Mouse (Mus musculus) heart, adult 2 months (tissue): ENCODE measurements around the gene Dcst1. TPM values are rescaled to one million over a fixed set of nuclear protein-coding genes. Genes with fewer than 3 reads are reported as not detected.

Experiments
- DNase-seq, 2 experiments: peaks; one replicate each; pipeline ENCODE4 v3.0.0; 2021
- H3K27ac ChIP-seq: fragments of 200-600 bp; 2 replicates; pipeline ENCODE4 v1.8.1; 2022
- H3K27me3 ChIP-seq: fragments of 200-500 bp; 2 replicates; pipeline ENCODE4 v1.6.1; 2012; ENCODE audit warnings: mild to moderate bottlenecking, low read length, inconsistent platforms, mixed read lengths; ENCODE audit not compliant: control insufficient read depth, insufficient read depth
- H3K36me3 ChIP-seq: fragments of 200-500 bp; 2 replicates; pipeline ENCODE4 v1.6.1; 2012; ENCODE audit warnings: low read length, inconsistent platforms; ENCODE audit not compliant: control insufficient read depth, insufficient read depth
- H3K4me1 ChIP-seq: fragments of 200-500 bp; 2 replicates; pipeline ENCODE4 v1.6.1; 2011; ENCODE audit warnings: low read length; ENCODE audit not compliant: control insufficient read depth, insufficient read depth
- H3K4me3 ChIP-seq: fragments of 200-600 bp; 2 replicates; pipeline ENCODE4 v1.8.1; 2022
- H3K79me2 ChIP-seq: fragments of 200-500 bp; replicated peaks from 2 replicates; pipeline ENCODE4 v1.6.1; 2012; ENCODE audit warnings: mild to moderate bottlenecking, inconsistent platforms, low read length, moderate library complexity, mixed read lengths; ENCODE audit not compliant: control insufficient read depth, insufficient read depth
- H3K9ac ChIP-seq: fragments of 200-500 bp; 2 replicates; pipeline ENCODE4 v1.6.1; 2012; ENCODE audit warnings: low read depth, mild to moderate bottlenecking, control low read depth, inconsistent platforms, low read length, mixed read lengths
- CTCF ChIP-seq: fragments of 200-600 bp; IDR thresholded peaks from 2 replicates; pipeline ENCODE4 v1.8.1; 2022; ENCODE audit warnings: antibody characterized with exemption, mild to moderate bottlenecking, moderate library complexity
- EP300 ChIP-seq: fragments of 200-500 bp; IDR thresholded peaks from 2 replicates; pipeline ENCODE4 v1.6.1; 2011; ENCODE audit warnings: low read depth, low read length, control low read depth; ENCODE audit not compliant: insufficient read depth
- POLR2A ChIP-seq: fragments of 200-500 bp; IDR thresholded peaks from 2 replicates; pipeline ENCODE4 v1.6.1; 2011; ENCODE audit warnings: mild to moderate bottlenecking, low read depth, low read length, control low read depth; ENCODE audit not compliant: insufficient read depth
- WGBS: fragments of 180-500 bp; shearing (Covaris S2); methylation state at CpG from one replicate; pipeline ENCODE4 v1.1.7; 2018; 5-methylcytosine and 5-hydroxymethylcytosine counted together
- intact Hi-C: fragments of 180-260 bp; cut with DNase I; formaldehyde crosslinking; loops from one replicate; pipeline ENCODE4 v1.15.1; 2025
- polyA plus RNA-seq: library from polyadenylated mRNA; depleted of rRNA; stranded (reverse); fragments of >200 nt; gene quantifications from 2 replicates; pipeline ENCODE4 v1.2.3, GENCODE M21; 2012
- total RNA-seq, 2 experiments: library from RNA; stranded (reverse); gene quantifications; 2 replicates each; pipeline ENCODE4 v1.2.3; 2021

Dcst1 gene
- total and polyA plus RNA-seq, 3 experiments, result 0.23 TPM; not detected in 2

GRCm38 (mm10) chr3:89394006-89394893, 29.2 kb upstream of the Dcst1 start, which contains the start of gene Zbtb7b:
TSS of gene Zbtb7b (minus strand) at chr3:89394776.
- peak within 1 kb of the TSS; percentile 99 for H3K27ac ChIP-seq
- intact Hi-C loops, result no loop called here

GRCm38 (mm10) chr3:89393605-89394004, 28.6 kb upstream of the Dcst1 start:
- intact Hi-C loops, result loop anchor here (2.0 kb wide), 1 partner anchor 39 kb away; no protein-coding TSS in a partner anchor
- peak; percentile 90 for TF ChIP-seq POLR2A
- no peak for TF ChIP-seq CTCF
- TF ChIP-seq EP300, result peak; percentile 40; the same call in 1 of the 2 replicates
- Histone ChIP-seq H3K79me2 (no peaks in the 10 kb centered on the region), H3K9ac (peak overlapping the region; percentile 82), H3K27me3 (no peaks in the 10 kb centered on the region), H3K4me1 (peaks cover 9% of the 10 kb centered on the region), H3K4me3 (peak overlapping the region; percentile 83), H3K27ac (peak overlapping the region; percentile 99), H3K36me3 (no peaks in the 10 kb centered on the region)
- WGBS, result 0% methylated on average over 15 of the region's 15 CpGs
- peak; percentile 99 for DNase-seq

More at GRCm38 (mm10) chr3:89394006-89394893, 29.2 kb upstream of the Dcst1 start, which contains the start of gene Zbtb7b:
- Histone ChIP-seq H3K79me2 (no peaks in the 10 kb centered on the region), H3K4me1 (peaks cover 8% of the 10 kb centered on the region), H3K4me3 (peak within 1 kb of the TSS; percentile 83), H3K9ac (peak within 1 kb of the TSS; percentile 82), H3K27me3 (no peaks in the 10 kb centered on the region), H3K36me3 (no peaks in the 10 kb centered on the region)
- peak; percentile 86 to 87 for DNase-seq
- 2% methylated on average over 42 of the region's 42 CpGs for WGBS
- TF ChIP-seq CTCF (peak; percentile 58), POLR2A (no peak; the same call in none of the 2 replicates)

GRCm38 (mm10) chr3:89392871-89393311, 27.8 kb upstream of the Dcst1 start:
- intact Hi-C loops, result loop anchor here (2.0 kb wide), 1 partner anchor 38 kb away; no protein-coding TSS in a partner anchor
- Histone ChIP-seq H3K4me3 (peak overlapping the region; percentile 78), H3K27ac (peak overlapping the region; percentile 94), H3K4me1 (peaks cover 13% of the 10 kb centered on the region), H3K9ac (peak overlapping the region; percentile 75), H3K36me3 (no peaks in the 10 kb centered on the region), H3K79me2 (no peaks in the 10 kb centered on the region), H3K27me3 (no peaks in the 10 kb centered on the region)
- TF ChIP-seq CTCF (no peak), EP300 (no peak), POLR2A (no peak)
- peak; percentile 61 to 67 for DNase-seq
- WGBS, result 0% methylated on average over 24 of the region's 24 CpGs

GRCm38 (mm10) chr3:89391663-89392511, 26.8 kb upstream of the Dcst1 start:
- peak overlapping the region; percentile 94 for H3K27ac ChIP-seq
- H3K9ac ChIP-seq, result peak overlapping the region; percentile 75
- H3K4me1 ChIP-seq, result peaks cover 13% of the 10 kb centered on the region
- TF ChIP-seq POLR2A (peak; percentile 53), EP300 (0 out of 2 replicates have a peak, but pooled peaks have one; percentile 26), CTCF (no peak)
- intact Hi-C loops, result loop anchor here (2.0 kb wide), 1 partner anchor 37 kb away; no protein-coding TSS in a partner anchor
- H3K79me2 ChIP-seq, result no peaks in the 10 kb centered on the region; the same call in 1 of the 2 replicates
- H3K27me3 ChIP-seq, result no peaks in the 10 kb centered on the region
- H3K4me3 ChIP-seq, result peak overlapping the region; percentile 78
- WGBS, result under 1% methylated on average over 53 of the region's 56 CpGs
- no peaks in the 10 kb centered on the region for H3K36me3 ChIP-seq
- DNase-seq, result peak; percentile 81 to 86
